Mouse (Mus musculus) embryonic fibroblast, embryonic 13.5 days (primary cell): ENCODE data around the gene Kif21a.

Experiments
- CTCF ChIP-seq: IDR thresholded peaks from 2 replicates; pipeline ENCODE4 v1.5.1; 2011; ENCODE audit warnings: mild to moderate bottlenecking, control low read depth, low read length, moderate library complexity, borderline replicate concordance; ENCODE audit not compliant: insufficient read depth
- POLR2A ChIP-seq: IDR thresholded peaks from 2 replicates; pipeline ENCODE4 v1.6.1; 2011; ENCODE audit warnings: low read depth, mild to moderate bottlenecking, control low read depth, low read length, moderate library complexity

- no peak for TF ChIP-seq CTCF
- no peak for TF ChIP-seq POLR2A
Observed at GRCm38 (mm10) chr15:91048951-91049495, 725 bp downstream of the Kif21a start.
